Mouse (Mus musculus): Measurements from ENCODE around the gene Dll4.
A peak's percentile ranks its signal among the peaks of the same experiment; 100 is the strongest.

Gene Dll4

GRCm38 (mm10) chr2:119312380-119312958, 13.1 kb upstream of the Dll4 start:
- no peak for DNase-seq (ENCODE audit: low spot score in 2 of 2)

- DNase-seq (ENCODE audit: low spot score in 2 of 2) = no peak
Observed at GRCm38 (mm10) chr2:119313780-119314479, 11.7 kb upstream of the Dll4 start.

GRCm38 (mm10) chr2:119314742-119315310, 10.8 kb upstream of the Dll4 start:
- DNase-seq (ENCODE audit: low spot score in 2 of 2) = no peak

- DNase-seq (ENCODE audit: low spot score in 2 of 2) = no peak
Observed at GRCm38 (mm10) chr2:119318043-119318710, 7.4 kb upstream of the Dll4 start.

GRCm38 (mm10) chr2:119320571-119320970, 5.0 kb upstream of the Dll4 start:
- DNase-seq (ENCODE audit: low spot score in 2 of 2) = no peak

- DNase-seq (ENCODE audit: low spot score in 2 of 2) = peak in 1 of 2 experiments; percentile 17
Observed at GRCm38 (mm10) chr2:119321771-119322586, 3.6 kb upstream of the Dll4 start.

- DNase-seq (ENCODE audit: low spot score in 2 of 2) = no peak
Observed at GRCm38 (mm10) chr2:119322587-119323300, 2.8 kb upstream of the Dll4 start.

DNA sequence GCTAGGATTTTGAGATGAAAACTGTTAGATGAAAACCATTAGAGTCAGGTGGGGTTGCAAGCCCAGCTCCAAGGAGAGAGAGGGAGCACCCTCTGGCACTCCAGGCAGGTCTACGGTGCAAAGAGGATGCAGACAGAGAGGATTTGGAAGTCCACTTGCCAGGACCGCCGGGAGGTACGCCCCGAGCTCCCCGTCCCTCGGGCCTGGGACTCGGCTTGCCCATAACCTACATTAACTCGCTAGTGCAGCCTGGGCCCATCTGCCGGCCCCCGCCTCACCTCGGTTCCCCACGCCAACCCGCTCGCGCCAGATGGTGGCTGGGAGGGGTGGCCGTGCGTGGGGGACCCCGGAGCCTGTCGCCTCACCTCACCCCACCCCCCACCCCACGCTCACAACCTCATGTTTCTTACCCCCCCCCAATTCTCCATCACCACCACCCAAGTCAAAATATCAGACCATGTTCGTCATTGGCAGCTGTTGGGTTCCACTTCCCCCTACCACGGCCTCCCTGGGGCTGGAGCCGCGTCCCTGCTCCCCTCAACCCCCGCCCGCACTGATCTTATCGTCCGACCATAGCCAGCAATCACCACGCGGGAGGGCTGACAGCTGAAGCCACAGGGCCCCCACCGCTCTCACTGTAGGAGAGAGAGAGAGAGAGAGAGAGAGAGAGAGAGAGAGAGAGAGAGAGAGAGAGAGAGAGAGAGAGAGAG, 1.6 kb upstream of the Dll4 start:
- no peak for DNase-seq (ENCODE audit: low spot score in 2 of 2)

GRCm38 (mm10) chr2:119324576-119325318, 837 bp upstream of the Dll4 start:
- no peak for DNase-seq (ENCODE audit: low spot score in 2 of 2)

DNA sequence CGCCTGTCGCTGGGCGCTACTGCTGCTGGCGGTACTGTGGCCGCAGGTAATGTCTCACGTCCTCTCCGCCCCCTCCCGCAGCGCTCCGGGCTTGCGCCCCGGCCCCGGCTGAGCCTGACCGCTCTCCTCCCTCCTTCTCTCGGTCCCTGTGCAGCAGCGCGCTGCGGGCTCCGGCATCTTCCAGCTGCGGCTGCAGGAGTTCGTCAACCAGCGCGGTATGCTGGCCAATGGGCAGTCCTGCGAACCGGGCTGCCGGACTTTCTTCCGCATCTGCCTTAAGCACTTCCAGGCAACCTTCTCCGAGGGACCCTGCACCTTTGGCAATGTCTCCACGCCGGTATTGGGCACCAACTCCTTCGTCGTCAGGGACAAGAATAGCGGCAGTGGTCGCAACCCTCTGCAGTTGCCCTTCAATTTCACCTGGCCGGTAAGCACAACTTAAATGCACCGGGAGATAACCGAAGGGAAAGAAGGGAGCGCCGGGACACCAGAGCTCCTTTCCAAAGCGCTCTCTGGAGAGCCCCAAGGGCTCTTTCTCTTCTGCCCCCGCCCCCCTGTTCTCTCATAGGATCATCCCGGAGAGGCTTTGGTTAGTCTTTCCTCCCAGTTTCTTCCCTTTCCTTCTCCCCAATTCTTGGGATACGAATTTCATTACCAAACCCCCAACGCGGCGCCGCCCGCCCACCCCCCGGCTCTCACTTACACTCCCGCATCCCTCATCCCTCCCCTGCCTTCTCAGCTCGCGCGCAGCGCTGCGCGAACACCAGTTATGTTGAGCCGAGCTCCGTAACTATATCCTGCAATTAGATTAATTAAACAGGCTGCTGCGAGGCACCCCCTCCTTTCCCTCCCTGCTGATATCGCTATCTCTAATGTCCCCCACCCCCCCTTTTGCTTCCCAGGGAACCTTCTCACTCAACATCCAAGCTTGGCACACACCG, 847 bp downstream of the Dll4 start:
- no peak for DNase-seq (ENCODE audit: low spot score in 2 of 2)

GRCm38 (mm10) chr2:119327102-119327480, 1.5 kb downstream of the Dll4 start:
- DNase-seq (ENCODE audit: low spot score in 2 of 2) = no peak

- DNase-seq (ENCODE audit: low spot score in 2 of 2) = no peak
Observed at GRCm38 (mm10) chr2:119327942-119328526, 2.5 kb downstream of the Dll4 start.

DNA sequence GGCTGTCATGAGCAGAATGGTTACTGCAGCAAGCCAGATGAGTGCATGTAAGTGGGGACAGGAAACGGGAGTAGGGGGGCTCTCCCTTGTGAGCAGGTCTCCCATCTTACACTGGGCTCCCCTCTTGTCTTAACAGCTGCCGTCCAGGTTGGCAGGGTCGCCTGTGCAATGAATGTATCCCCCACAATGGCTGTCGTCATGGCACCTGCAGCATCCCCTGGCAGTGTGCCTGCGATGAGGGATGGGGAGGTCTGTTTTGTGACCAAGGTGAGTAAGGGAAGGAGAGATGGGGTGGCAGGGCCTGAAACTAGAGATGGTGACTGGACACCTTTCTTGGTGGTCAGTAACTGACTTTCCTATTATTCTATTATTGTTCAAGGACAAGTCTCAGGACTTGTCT, 3.0 kb downstream of the Dll4 start:
- DNase-seq (ENCODE audit: low spot score in 2 of 2) = no peak

DNA sequence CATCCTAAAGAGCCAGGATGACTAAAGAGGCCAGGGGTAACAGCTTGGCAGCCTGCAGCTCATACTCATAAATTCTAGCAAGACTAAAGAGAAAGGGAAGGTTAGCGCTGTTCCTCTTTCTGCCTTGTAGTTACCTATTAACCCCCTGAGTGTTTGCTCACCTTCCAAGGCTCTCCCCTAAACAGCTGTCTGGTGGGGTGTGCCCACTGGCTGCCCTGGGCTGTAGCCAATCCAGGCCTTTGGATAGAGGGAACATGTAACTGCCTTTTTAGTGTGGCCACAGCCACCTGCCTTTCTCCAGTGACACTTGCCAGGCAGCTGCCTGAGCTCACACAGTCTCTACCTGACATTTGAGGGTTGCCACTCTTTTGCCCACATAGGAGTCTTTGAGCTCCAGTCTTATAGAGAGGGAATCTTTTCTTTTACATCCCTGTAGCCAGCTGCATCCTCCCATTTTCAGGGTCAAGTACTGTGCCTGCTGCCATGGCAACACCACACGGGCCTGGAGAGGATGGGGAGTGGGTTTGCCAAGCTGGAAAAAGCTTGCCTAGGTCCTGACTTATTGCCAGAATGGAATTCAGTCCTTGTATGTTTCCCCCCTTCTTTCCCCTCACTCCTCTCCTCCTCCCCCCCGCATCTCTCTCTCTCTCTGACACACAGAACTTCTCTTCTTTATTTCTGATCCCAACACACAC, 3.7 kb downstream of the Dll4 start:
- no peak for DNase-seq (ENCODE audit: low spot score in 2 of 2)

DNA sequence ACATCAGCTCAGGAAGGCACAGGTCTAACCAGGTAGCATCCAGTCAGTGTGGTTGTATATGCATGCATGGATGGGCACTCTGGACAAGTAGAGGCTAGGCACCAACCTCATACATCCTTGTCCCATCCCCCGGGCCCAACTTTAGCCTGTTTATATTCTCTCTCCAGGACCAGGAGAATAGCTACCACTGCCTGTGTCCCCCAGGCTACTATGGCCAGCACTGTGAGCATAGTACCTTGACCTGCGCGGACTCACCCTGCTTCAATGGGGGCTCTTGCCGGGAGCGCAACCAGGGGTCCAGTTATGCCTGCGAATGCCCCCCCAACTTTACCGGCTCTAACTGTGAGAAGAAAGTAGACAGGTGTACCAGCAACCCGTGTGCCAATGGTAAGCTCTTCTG, 5.2 kb downstream of the Dll4 start:
- DNase-seq (ENCODE audit: low spot score in 2 of 2) = no peak

GRCm38 (mm10) chr2:119332177-119332661, 6.6 kb downstream of the Dll4 start:
- DNase-seq (ENCODE audit: low spot score in 2 of 2) = no peak

DNA sequence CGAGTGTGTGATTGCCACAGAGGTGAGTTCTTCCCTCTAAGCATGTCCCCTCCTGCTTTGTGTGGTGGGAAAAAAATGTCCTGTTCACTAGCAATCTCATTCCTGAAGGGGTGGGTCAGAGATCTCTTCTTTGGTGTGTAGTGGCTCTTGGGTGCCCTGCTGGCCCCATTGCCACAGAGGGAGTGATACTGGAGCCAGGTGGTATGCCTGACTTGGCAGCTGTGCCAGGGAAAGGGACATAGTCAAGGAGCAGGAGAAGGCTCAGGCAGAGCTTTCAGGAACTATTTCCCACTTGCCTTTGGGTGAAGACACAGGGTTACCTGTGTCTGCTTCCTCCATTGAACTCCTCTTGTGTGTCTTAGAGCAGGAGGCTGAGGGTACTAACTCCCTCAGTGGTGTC, 8.6 kb downstream of the Dll4 start:
- DNase-seq (ENCODE audit: low spot score in 2 of 2) = no peak

Measured in urinary bladder, postnatal 4 days (tissue).